ENCODE assay signal across 8 mouse cellular contexts in the genomic region with DNA sequence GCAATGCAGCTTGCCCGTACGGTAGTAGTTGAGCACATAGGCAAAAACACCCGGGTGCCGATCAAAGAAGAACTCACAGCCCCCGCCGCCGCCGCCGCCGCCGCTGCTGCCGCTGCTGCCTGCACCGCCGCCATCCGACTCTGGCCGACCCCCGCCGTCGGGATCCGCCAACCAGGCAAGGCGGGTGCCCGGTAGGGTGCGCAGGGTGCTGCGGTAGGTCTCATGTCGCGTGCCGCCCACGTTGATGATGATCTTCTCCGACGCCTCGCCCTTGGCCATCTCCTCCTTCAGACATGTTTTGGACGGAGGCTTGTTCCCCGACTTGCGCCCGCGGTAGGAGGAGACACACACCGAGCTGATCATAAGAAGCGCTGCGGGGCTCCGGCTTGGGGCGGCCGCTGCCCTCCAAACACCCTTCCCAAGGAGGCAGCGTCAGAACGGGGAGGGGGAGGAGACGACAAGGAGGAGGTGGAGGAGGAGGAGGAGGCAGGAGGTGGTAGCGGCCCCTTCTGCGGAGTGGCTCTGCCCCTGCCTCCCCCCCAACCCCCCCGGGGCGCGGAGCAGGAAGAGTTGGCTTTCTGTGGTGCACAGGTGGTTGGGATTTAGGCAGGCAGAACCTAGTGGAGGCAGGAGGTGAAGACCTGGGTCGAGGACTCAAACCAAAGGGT. TPM values are rescaled to one million over a fixed set of nuclear protein-coding genes. Genes with fewer than 3 reads are reported as not detected.
A peak's percentile ranks its signal among the peaks of the same experiment; 100 is the strongest.
DNase-seq lines count a peak whose midpoint lies in the region; ATAC-seq and TF ChIP-seq lines count a peak whose summit lies in the region.

No protein-coding gene starts in this region.

- peak overlapping the region; percentile 90 for H3K27ac ChIP-seq in layer of hippocampus, adult 2 months
- no peak overlapping the region for H3K27ac ChIP-seq in embryonic facial prominence, embryonic 12.5 days
- no peak overlapping the region for H3K27ac ChIP-seq in hindbrain, embryonic 14.5 days
- no peak overlapping the region for H3K27ac ChIP-seq in liver, embryonic 16.5 days (ENCODE audit: low read length)
- H3K27ac ChIP-seq in stomach, embryonic 16.5 days (ENCODE audit: low read length): no peak overlapping the region

- peak overlapping the region; percentile 46; the same call in 1 of the 2 replicates for H3K9ac ChIP-seq in embryonic facial prominence, embryonic 12.5 days
- peak overlapping the region; percentile 80 for H3K9ac ChIP-seq in hindbrain, embryonic 14.5 days
- no peak overlapping the region for H3K9ac ChIP-seq in liver, embryonic 16.5 days (ENCODE audit: low read depth, low read length)
- H3K9ac ChIP-seq in stomach, embryonic 16.5 days (ENCODE audit: low read length): peak overlapping the region; percentile 36; the same call in 1 of the 2 replicates

- peak overlapping the region; percentile 73 for H3K4me3 ChIP-seq in layer of hippocampus, adult 2 months
- peak overlapping the region; percentile 45 for H3K4me3 ChIP-seq in embryonic facial prominence, embryonic 12.5 days
- H3K4me3 ChIP-seq in hindbrain, embryonic 14.5 days (replicated peaks; ENCODE audit: low read length): peak overlapping the region; percentile 67
- 0 out of 2 replicates have a peak overlapping the region, but pooled peaks have one; percentile 22 for H3K4me3 ChIP-seq in liver, embryonic 16.5 days (ENCODE audit: low read depth, low read length)
- H3K4me3 ChIP-seq in stomach, embryonic 16.5 days (replicated peaks; ENCODE audit: low read length): peak overlapping the region; percentile 52

- peaks cover 20% of the 10 kb centered on the region for H3K4me1 ChIP-seq in embryonic facial prominence, embryonic 12.5 days
- peaks cover 7% of the 10 kb centered on the region; the same call in 1 of the 2 replicates for H3K4me1 ChIP-seq in hindbrain, embryonic 14.5 days (replicated peaks; ENCODE audit: control insufficient read depth, insufficient read depth, low read length)
- H3K4me1 ChIP-seq in liver, embryonic 16.5 days (ENCODE audit: control insufficient read depth, low read depth, low read length): no peaks in the 10 kb centered on the region; the same call in 1 of the 2 replicates
- peaks cover 21% of the 10 kb centered on the region for H3K4me1 ChIP-seq in stomach, embryonic 16.5 days (ENCODE audit: control insufficient read depth, insufficient read depth, low read length)

- ATAC-seq in embryonic facial prominence, embryonic 12.5 days (ENCODE audit: insufficient number of reproducible peaks, insufficient read depth, low FRiP score, low TSS enrichment): 0 out of 2 replicates have a peak, but pooled peaks have one; percentile 3
- no peak for ATAC-seq in hindbrain, embryonic 14.5 days (ENCODE audit: low FRiP score)
- ATAC-seq in liver, embryonic 16.5 days (ENCODE audit: low read depth): no peak
- no peak for ATAC-seq in stomach, embryonic 16.5 days (ENCODE audit: insufficient read depth, low FRiP score)

- TF ChIP-seq CTCF in layer of hippocampus, adult 2 months (conservative IDR thresholded peaks at IDR 0.05): 0 out of 2 replicates have a peak, but pooled peaks have one; percentile 15
- TF ChIP-seq CTCF in brain, embryonic 14.5 days (IDR thresholded peaks at IDR 0.05; ENCODE audit: borderline replicate concordance, extremely low read depth, insufficient read depth, insufficient read length): no peak

- TF ChIP-seq POLR2A in brain, embryonic 14.5 days (IDR thresholded peaks at IDR 0.05; ENCODE audit: borderline replicate concordance, extremely low read depth, insufficient read depth, insufficient read length, poor library complexity, severe bottlenecking): no peak

- peaks cover 78% of the 10 kb centered on the region for H3K27me3 ChIP-seq in embryonic facial prominence, embryonic 12.5 days
- H3K27me3 ChIP-seq in hindbrain, embryonic 14.5 days (ENCODE audit: control insufficient read depth, insufficient read depth, low read length): peaks cover 81% of the 10 kb centered on the region
- H3K27me3 ChIP-seq in liver, embryonic 16.5 days (ENCODE audit: control insufficient read depth, insufficient read depth, low read depth, low read length): peaks cover 65% of the 10 kb centered on the region
- H3K27me3 ChIP-seq in stomach, embryonic 16.5 days (ENCODE audit: control insufficient read depth, insufficient read depth, low read length): peaks cover 78% of the 10 kb centered on the region

- WGBS in embryonic facial prominence, embryonic 12.5 days: under 1% methylated on average over 51 of the region's 51 CpGs
- WGBS in hindbrain, embryonic 14.5 days: under 1% methylated on average over 51 of the region's 51 CpGs
- 2% methylated on average over 51 of the region's 51 CpGs for WGBS in liver, embryonic 16.5 days (ENCODE audit: insufficient replicate concordance)
- under 1% methylated on average over 51 of the region's 51 CpGs for WGBS in stomach, embryonic 16.5 days

- no peaks in the 10 kb centered on the region for H3K36me3 ChIP-seq in embryonic facial prominence, embryonic 12.5 days
- H3K36me3 ChIP-seq in hindbrain, embryonic 14.5 days (replicated peaks; ENCODE audit: control insufficient read depth, insufficient read depth): no peaks in the 10 kb centered on the region
- no peaks in the 10 kb centered on the region for H3K36me3 ChIP-seq in liver, embryonic 16.5 days (ENCODE audit: control insufficient read depth, insufficient read depth)
- H3K36me3 ChIP-seq in stomach, embryonic 16.5 days (ENCODE audit: control insufficient read depth, insufficient read depth, low read length): no peaks in the 10 kb centered on the region

- no peak for DNase-seq in layer of hippocampus, adult 2 months (ENCODE audit: low spot score in 2 of 2)
- no peak for DNase-seq in layer of hippocampus, postnatal 14 days (ENCODE audit: low spot score in 2 of 2)
- peak; percentile 41 for DNase-seq in brain, embryonic 14.5 days (ENCODE audit: low read depth)
- DNase-seq in hindbrain, embryonic 14.5 days (ENCODE audit: low spot score): no peak
- DNase-seq in B cell, adult 2 months: no peak

- peak overlapping the region; percentile 87 for H3K4me2 ChIP-seq in embryonic facial prominence, embryonic 12.5 days (replicated peaks)
- peak overlapping the region; percentile 99 for H3K4me2 ChIP-seq in hindbrain, embryonic 14.5 days (replicated peaks)
- no peak overlapping the region for H3K4me2 ChIP-seq in liver, embryonic 16.5 days (ENCODE audit: low read depth, low read length)
- H3K4me2 ChIP-seq in stomach, embryonic 16.5 days (ENCODE audit: low read depth, low read length): peak overlapping the region; percentile 83

- H3K9me3 ChIP-seq in embryonic facial prominence, embryonic 12.5 days: no peaks in the 10 kb centered on the region
- H3K9me3 ChIP-seq in hindbrain, embryonic 14.5 days (ENCODE audit: control insufficient read depth, low read length): no peaks in the 10 kb centered on the region
- no peaks in the 10 kb centered on the region for H3K9me3 ChIP-seq in liver, embryonic 16.5 days (replicated peaks; ENCODE audit: control insufficient read depth, low read length)
- no peaks in the 10 kb centered on the region for H3K9me3 ChIP-seq in stomach, embryonic 16.5 days (replicated peaks; ENCODE audit: control insufficient read depth, low read length)

RNA-seq across cellular contexts. Expression of gene Kcnc4, which starts 0.7 kb away (rescaled TPM):
- total RNA-seq in layer of hippocampus, adult 2 months (2021): 10 to 100 TPM; 59.1 to 62.3 TPM
- total RNA-seq in layer of hippocampus, postnatal 14 days (2021): 10 to 100 TPM; 33.1 to 35.8 TPM
- polyA plus RNA-seq in brain, embryonic 14.5 days (2012; rRNA removed): 8.9 and 13.3 TPM in 2 replicates
- 0.23 TPM in 2 replicates for polyA plus RNA-seq in embryonic facial prominence, embryonic 12.5 days (2016; fragmentation: Nextera tagmentation; extraction: Ambion mirVana)
- polyA plus RNA-seq in hindbrain, embryonic 14.5 days (2014; fragmentation: Nextera tagmentation; extraction: Ambion mirVana): 7.9 and 11.8 TPM in 2 replicates
- 0.02 TPM in 1 of 2 replicates, not detected in the other for polyA plus RNA-seq in liver, embryonic 16.5 days (2015; fragmentation: Nextera tagmentation; extraction: Ambion mirVana)
- 0.14 TPM in 1 of 2 replicates, not detected in the other for polyA plus RNA-seq in stomach, embryonic 16.5 days (2015; fragmentation: Nextera tagmentation; extraction: Ambion mirVana)

RNA-seq across cellular contexts. Expression of gene Slc6a17, which starts 59.2 kb away (rescaled TPM):
- total RNA-seq in layer of hippocampus, adult 2 months (2021): 100 to 1,000 TPM; 276 to 290 TPM
- 100 to 1,000 TPM; 281 to 304 TPM for total RNA-seq in layer of hippocampus, postnatal 14 days (2021)
- polyA plus RNA-seq in brain, embryonic 14.5 days (2012; rRNA removed): 37.6 and 40.2 TPM in 2 replicates
- 7.1 and 8.0 TPM in 2 replicates for polyA plus RNA-seq in embryonic facial prominence, embryonic 12.5 days (2016; fragmentation: Nextera tagmentation; extraction: Ambion mirVana)
- polyA plus RNA-seq in hindbrain, embryonic 14.5 days (2014; fragmentation: Nextera tagmentation; extraction: Ambion mirVana): 15.5 and 18.8 TPM in 2 replicates
- polyA plus RNA-seq in liver, embryonic 16.5 days (2015; fragmentation: Nextera tagmentation; extraction: Ambion mirVana): 0.08 and 0.33 TPM in 2 replicates
- polyA plus RNA-seq in stomach, embryonic 16.5 days (2015; fragmentation: Nextera tagmentation; extraction: Ambion mirVana): 2.1 and 2.2 TPM in 2 replicates

Comparison
In these comparisons a context has a peak if more than half of its experiments do, and no peak if none do; other contexts are left out.
1. H3K4me3 ChIP-seq: peak in every context shown above with its lines; median percentile 73 in layer of hippocampus, adult 2 months; 67 in hindbrain, embryonic 14.5 days; 52 in stomach, embryonic 16.5 days; 45 in embryonic facial prominence, embryonic 12.5 days; 22 in liver, embryonic 16.5 days.